Mouse (Mus musculus) C2C12 (cell line): Measurements from ENCODE around the gene Rpap2.

ENCODE experiments used
- CEBPB ChIP-seq: IDR thresholded peaks from one replicate; pipeline ENCODE4 v1.6.1; 2011; ENCODE audit warnings: low read depth, mild to moderate bottlenecking, control low read depth, moderate library complexity
- CTCF ChIP-seq: IDR thresholded peaks from one replicate; pipeline ENCODE4 v1.5.1; 2011; ENCODE audit not compliant: control insufficient read depth, insufficient read depth, insufficient read length
- FOSL1 ChIP-seq: IDR thresholded peaks from one replicate; pipeline ENCODE4 v1.8.0; 2011; ENCODE audit warnings: mild to moderate bottlenecking, low read length; ENCODE audit not compliant: poor library complexity, insufficient read depth, severe bottlenecking
- MAX ChIP-seq: IDR thresholded peaks from one replicate; pipeline ENCODE4 v1.6.1; 2011; ENCODE audit warnings: mild to moderate bottlenecking, control low read depth
- MYOD1 ChIP-seq: IDR thresholded peaks from one replicate; pipeline ENCODE4 v1.6.1; 2011; ENCODE audit warnings: low read depth; ENCODE audit not compliant: control insufficient read depth, insufficient read length
- MYOG ChIP-seq: IDR thresholded peaks from one replicate; pipeline ENCODE4 v1.6.1; 2011; ENCODE audit not compliant: control insufficient read depth, insufficient read length; ENCODE audit errors: extremely low read depth
- USF1 ChIP-seq: IDR thresholded peaks from one replicate; pipeline ENCODE4 v1.6.1; 2011; ENCODE audit warnings: low read depth, mild to moderate bottlenecking, control low read depth, moderate library complexity

- TF ChIP-seq CTCF (no peak), MYOD1 (no peak), CEBPB (no peak), FOSL1 (no peak), MAX (no peak), USF1 (no peak), MYOG (no peak)
These were observed 81.2 kb downstream of the Rpap2 start for GRCm38 (mm10) chr5:107678392-107678791.
